Mouse (Mus musculus): ENCODE measurements around the gene Cd93. TPM values are rescaled to one million over a fixed set of nuclear protein-coding genes. Genes with fewer than 3 reads are reported as not detected.
A peak's percentile ranks its signal among the peaks of the same experiment; 100 is the strongest.

The Cd93 gene
- polyA plus RNA-seq, 1 experiment from 2014 or later = 8.2 TPM

- no peak for ATAC-seq (ENCODE audit: low FRiP score, low read depth)
- Histone ChIP-seq H3K4me1 (no peaks in the 10 kb centered on the region), H3K4me2 (replicated peaks) (no peak overlapping the region), H3K27me3 (0 out of 2 replicates have a peak, but pooled peaks cover 3% of the 10 kb centered on the region), H3K27ac (no peak overlapping the region), H3K36me3 (no peaks in the 10 kb centered on the region), H3K9me3 (no peaks in the 10 kb centered on the region), H3K9ac (no peak overlapping the region), H3K4me3 (no peak overlapping the region)
- WGBS = 63% methylated on average over 3 of the region's 3 CpGs
These were observed 3.6 kb downstream of the Cd93 start for GRCm38 (mm10) chr2:148439691-148440276.

- Histone ChIP-seq H3K4me2 (replicated peaks) (no peak overlapping the region), H3K27ac (no peak overlapping the region), H3K36me3 (no peaks in the 10 kb centered on the region), H3K4me1 (0 out of 2 replicates have a peak, but pooled peaks cover 5% of the 10 kb centered on the region), H3K9me3 (no peaks in the 10 kb centered on the region), H3K4me3 (no peak overlapping the region), H3K27me3 (0 out of 2 replicates have a peak, but pooled peaks cover 3% of the 10 kb centered on the region), H3K9ac (no peak overlapping the region)
- ATAC-seq (ENCODE audit: low FRiP score, low read depth) = no peak
- WGBS = 52% methylated on average over 3 of the region's 3 CpGs
These were observed 7.1 kb downstream of the Cd93 start for GRCm38 (mm10) chr2:148436285-148436684.

DNA sequence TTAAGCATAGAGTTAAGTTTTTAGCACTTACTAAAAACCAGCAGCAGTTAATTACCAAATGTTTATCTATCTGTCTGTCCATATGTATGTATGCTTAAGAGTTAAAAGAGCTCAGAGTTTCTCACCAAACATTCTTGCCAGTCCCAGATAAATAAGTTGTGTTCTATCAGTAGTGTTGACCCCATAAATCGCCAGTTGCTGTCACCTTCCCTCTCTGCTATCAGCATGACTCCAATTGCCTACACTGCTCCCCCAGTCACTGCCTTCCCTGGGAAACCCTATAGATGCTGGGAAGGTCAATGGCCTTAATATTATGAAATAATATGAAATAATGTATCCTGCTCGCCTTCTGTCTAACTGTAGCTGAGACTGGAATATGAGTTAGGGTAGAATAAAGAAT, 11.0 kb downstream of the Cd93 start:
- Histone ChIP-seq H3K9ac (no peak overlapping the region), H3K27ac (no peak overlapping the region), H3K27me3 (no peaks in the 10 kb centered on the region), H3K4me3 (no peak overlapping the region), H3K9me3 (no peaks in the 10 kb centered on the region), H3K36me3 (no peaks in the 10 kb centered on the region), H3K4me2 (replicated peaks) (no peak overlapping the region), H3K4me1 (0 out of 2 replicates have a peak, but pooled peaks cover 12% of the 10 kb centered on the region)
- no peak for ATAC-seq (ENCODE audit: low FRiP score, low read depth)
- WGBS = 67% methylated on average over 2 of the region's 2 CpGs

DNA sequence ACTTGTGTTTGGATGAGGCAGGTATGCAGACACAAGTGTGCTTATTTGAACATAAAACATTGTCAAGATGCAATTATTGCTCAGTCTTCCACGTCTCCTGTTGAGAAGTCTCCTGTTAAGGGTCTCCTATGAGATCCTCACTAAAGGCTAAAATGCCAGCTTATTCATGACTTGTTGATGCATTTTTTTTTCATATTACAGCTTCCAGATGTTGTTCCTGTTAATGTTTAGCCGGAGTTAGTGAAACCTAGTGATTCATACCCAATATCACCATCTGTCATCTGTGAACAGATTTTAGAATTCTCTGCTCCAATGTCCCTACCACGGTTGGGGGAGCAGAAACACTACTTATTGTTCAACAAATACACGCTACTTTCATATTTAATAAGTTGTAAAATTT, 12.4 kb downstream of the Cd93 start:
- 51% methylated on average over 4 of the region's 4 CpGs for WGBS
- 0 out of 2 replicates have a peak, but pooled peaks cover 12% of the 10 kb centered on the region for H3K4me1 ChIP-seq
- H3K36me3 ChIP-seq = no peaks in the 10 kb centered on the region
- H3K27me3 ChIP-seq = no peaks in the 10 kb centered on the region
- no peak overlapping the region for H3K27ac ChIP-seq
- no peak overlapping the region for H3K4me3 ChIP-seq
- ATAC-seq (ENCODE audit: low FRiP score, low read depth) = no peak
- H3K9me3 ChIP-seq = no peaks in the 10 kb centered on the region
- H3K4me2 ChIP-seq (replicated peaks) = no peak overlapping the region
- H3K9ac ChIP-seq = no peak overlapping the region

DNA sequence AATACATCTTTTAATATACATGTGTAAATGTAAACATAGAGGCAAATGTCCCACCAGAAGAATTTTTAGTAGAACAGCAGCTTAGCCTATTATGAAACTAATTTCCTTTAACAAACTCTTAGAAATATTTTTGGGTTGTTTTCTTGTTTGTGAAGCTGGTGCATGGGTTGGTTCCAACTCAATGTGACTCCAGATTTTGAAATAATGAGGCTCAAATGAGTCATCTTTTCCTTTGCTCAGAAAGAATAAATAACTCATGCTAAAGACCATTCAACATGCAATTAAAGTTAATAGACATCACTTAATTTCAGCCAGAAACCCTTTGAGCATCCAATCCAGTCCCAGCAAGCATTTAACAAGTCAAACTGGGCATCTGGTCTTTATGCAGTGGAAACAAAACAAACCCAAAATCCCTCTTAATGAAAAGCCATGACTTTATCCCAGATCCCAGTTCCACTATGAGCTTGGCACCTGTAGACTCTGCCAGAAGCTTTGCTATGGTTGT, 14.3 kb downstream of the Cd93 start:
- Histone ChIP-seq H3K4me1 (0 out of 2 replicates have a peak, but pooled peaks cover 12% of the 10 kb centered on the region), H3K9ac (no peak overlapping the region), H3K9me3 (no peaks in the 10 kb centered on the region), H3K36me3 (no peaks in the 10 kb centered on the region), H3K27ac (no peak overlapping the region), H3K27me3 (no peaks in the 10 kb centered on the region), H3K4me2 (replicated peaks) (no peak overlapping the region), H3K4me3 (no peak overlapping the region)
- peak; percentile 29; the same call in 1 of the 2 replicates for ATAC-seq (ENCODE audit: low FRiP score, low read depth)

GRCm38 (mm10) chr2:148428523-148428922, 14.8 kb downstream of the Cd93 start:
- Histone ChIP-seq H3K9ac (no peak overlapping the region), H3K4me1 (0 out of 2 replicates have a peak, but pooled peaks cover 12% of the 10 kb centered on the region), H3K9me3 (no peaks in the 10 kb centered on the region), H3K27ac (no peak overlapping the region), H3K4me2 (replicated peaks) (no peak overlapping the region), H3K27me3 (no peaks in the 10 kb centered on the region), H3K4me3 (no peak overlapping the region), H3K36me3 (no peaks in the 10 kb centered on the region)
- ATAC-seq (ENCODE audit: low FRiP score, low read depth) = no peak
- 74% methylated on average over 3 of the region's 3 CpGs for WGBS

GRCm38 (mm10) chr2:148427553-148427952, 15.8 kb downstream of the Cd93 start:
- Histone ChIP-seq H3K9me3 (no peaks in the 10 kb centered on the region), H3K27me3 (no peaks in the 10 kb centered on the region), H3K27ac (no peak overlapping the region), H3K36me3 (no peaks in the 10 kb centered on the region), H3K9ac (no peak overlapping the region), H3K4me2 (replicated peaks) (no peak overlapping the region), H3K4me3 (no peak overlapping the region), H3K4me1 (peaks cover 18% of the 10 kb centered on the region; the same call in 1 of the 2 replicates)
- whole genome bisulfite sequencing = 83% methylated on average over 3 of the region's 3 CpGs
- no peak for ATAC-seq (ENCODE audit: low FRiP score, low read depth)

DNA sequence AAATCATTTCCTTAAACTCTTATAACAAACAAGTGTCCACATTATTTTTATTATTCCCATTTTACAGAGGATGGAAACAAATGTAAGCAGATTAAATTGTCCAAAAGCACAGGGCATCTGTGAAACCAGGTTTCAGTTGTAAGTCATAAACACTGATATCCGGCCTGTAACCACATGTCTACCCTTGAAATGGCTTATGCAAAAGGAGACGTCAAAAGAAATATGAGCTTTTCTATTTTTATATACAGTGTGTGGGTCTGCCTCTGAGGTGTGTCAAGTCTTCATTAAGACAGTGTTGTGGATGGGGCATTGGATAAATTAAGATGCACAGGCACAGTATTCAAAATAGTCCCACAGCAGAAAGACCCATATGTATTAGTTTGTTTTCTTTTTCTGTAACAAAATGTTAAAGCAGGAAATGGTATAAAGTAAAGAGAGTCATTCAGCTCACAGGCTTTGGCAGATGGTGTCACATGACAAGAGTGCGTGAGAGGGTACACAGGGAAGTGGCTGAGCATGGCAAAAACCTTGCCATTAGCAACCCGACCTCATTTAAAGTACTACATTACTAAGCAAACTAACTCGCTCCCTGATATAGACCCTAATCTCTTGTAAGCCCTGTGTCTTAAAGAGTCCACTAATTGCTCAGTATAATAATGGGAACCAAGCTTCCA, 17.5 kb downstream of the Cd93 start:
- Histone ChIP-seq H3K27me3 (no peaks in the 10 kb centered on the region), H3K36me3 (no peaks in the 10 kb centered on the region), H3K4me2 (replicated peaks) (no peak overlapping the region), H3K9me3 (no peaks in the 10 kb centered on the region), H3K4me3 (no peak overlapping the region), H3K9ac (no peak overlapping the region), H3K4me1 (peaks cover 9% of the 10 kb centered on the region; the same call in 1 of the 2 replicates), H3K27ac (no peak overlapping the region)
- ATAC-seq (ENCODE audit: low FRiP score, low read depth) = no peak
- 49% methylated on average over 5 of the region's 5 CpGs for WGBS

DNA sequence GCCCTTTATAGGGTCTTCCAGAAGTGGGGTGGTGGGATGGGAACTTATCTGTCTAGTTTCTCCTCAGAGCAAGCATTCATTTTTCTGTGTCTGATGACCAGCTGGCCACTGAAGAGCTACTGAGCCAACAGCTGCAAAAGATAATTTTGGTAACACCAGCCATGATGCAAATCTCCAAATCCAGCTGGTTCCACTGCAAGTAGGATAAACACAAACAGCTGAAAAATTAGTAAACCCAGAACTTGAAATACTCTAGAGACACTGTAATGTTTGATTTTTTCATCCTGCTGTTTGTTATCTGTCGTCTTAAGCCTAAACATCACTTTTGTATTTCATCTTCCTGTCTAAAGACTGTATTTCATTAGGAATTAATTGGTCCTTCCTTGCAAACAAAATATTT, 21.7 kb downstream of the Cd93 start:
- no peak overlapping the region for H3K4me3 ChIP-seq
- no peak for ATAC-seq (ENCODE audit: low FRiP score, low read depth)
- H3K36me3 ChIP-seq = no peaks in the 10 kb centered on the region
- no peak overlapping the region for H3K9ac ChIP-seq
- H3K27me3 ChIP-seq = no peaks in the 10 kb centered on the region
- 71% methylated on average over 1 of the region's 1 CpGs for WGBS
- no peak overlapping the region for H3K27ac ChIP-seq
- no peak overlapping the region for H3K4me2 ChIP-seq (replicated peaks)
- H3K4me1 ChIP-seq = peaks cover 6% of the 10 kb centered on the region; the same call in 1 of the 2 replicates
- no peaks in the 10 kb centered on the region for H3K9me3 ChIP-seq

GRCm38 (mm10) chr2:148421112-148421511, 22.3 kb downstream of the Cd93 start:
- H3K4me2 ChIP-seq (replicated peaks) = no peak overlapping the region
- no peaks in the 10 kb centered on the region for H3K27me3 ChIP-seq
- H3K4me1 ChIP-seq = peaks cover 6% of the 10 kb centered on the region; the same call in 1 of the 2 replicates
- no peaks in the 10 kb centered on the region for H3K36me3 ChIP-seq
- H3K27ac ChIP-seq = no peak overlapping the region
- H3K9me3 ChIP-seq = no peaks in the 10 kb centered on the region
- H3K9ac ChIP-seq = no peak overlapping the region
- ATAC-seq (ENCODE audit: low FRiP score, low read depth) = no peak
- no peak overlapping the region for H3K4me3 ChIP-seq
- WGBS = 54% methylated on average over 1 of the region's 1 CpGs

DNA sequence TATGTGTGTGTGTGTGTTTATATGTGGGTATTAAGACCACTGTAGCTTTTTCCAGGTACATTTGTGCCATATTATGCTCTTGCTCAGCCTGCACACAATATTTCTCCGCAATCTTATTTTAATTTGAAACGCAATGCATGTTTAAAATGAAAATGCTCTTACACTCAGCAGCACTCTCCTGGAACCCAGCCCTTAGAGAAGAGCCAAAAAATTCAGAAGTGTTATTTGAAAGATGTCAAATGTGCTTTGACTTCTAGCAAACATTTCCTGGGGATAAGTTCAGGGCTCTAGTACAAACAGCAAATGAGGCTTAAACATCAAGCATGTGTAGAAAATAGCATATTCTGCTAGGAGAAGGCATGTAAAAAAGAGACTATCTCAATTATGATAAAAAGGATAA, 23.6 kb downstream of the Cd93 start:
- Histone ChIP-seq H3K9me3 (no peaks in the 10 kb centered on the region), H3K27ac (no peak overlapping the region), H3K4me2 (replicated peaks) (no peak overlapping the region), H3K4me1 (peaks cover 6% of the 10 kb centered on the region; the same call in 1 of the 2 replicates), H3K27me3 (no peaks in the 10 kb centered on the region), H3K36me3 (no peaks in the 10 kb centered on the region), H3K9ac (no peak overlapping the region), H3K4me3 (no peak overlapping the region)
- ATAC-seq (ENCODE audit: low FRiP score, low read depth) = no peak
- 74% methylated on average over 2 of the region's 2 CpGs for WGBS

GRCm38 (mm10) chr2:148419151-148419550, 24.2 kb downstream of the Cd93 start:
- Histone ChIP-seq H3K9me3 (no peaks in the 10 kb centered on the region), H3K27ac (no peak overlapping the region), H3K9ac (no peak overlapping the region), H3K36me3 (no peaks in the 10 kb centered on the region), H3K27me3 (no peaks in the 10 kb centered on the region), H3K4me2 (replicated peaks) (no peak overlapping the region), H3K4me3 (no peak overlapping the region), H3K4me1 (peaks cover 6% of the 10 kb centered on the region; the same call in 1 of the 2 replicates)
- WGBS = 70% methylated on average over 3 of the region's 3 CpGs
- no peak for ATAC-seq (ENCODE audit: low FRiP score, low read depth)

Data from limb, embryonic 13.5 days (tissue).